Mouse (Mus musculus): Measurements from ENCODE around the gene AC161166.1.

The AC161166.1 gene

GRCm38 (mm10) chr7:24461376-24462051, 50.7 kb downstream of the AC161166.1 start:
- ATAC-seq (ENCODE audit: low TSS enrichment) = no peak
